Mouse (Mus musculus) ES-CJ7 (cell line): Measurements from ENCODE around the gene Drc3.

Experiments used
- DNase-seq: peaks from one replicate; pipeline ENCODE4 v3.0.0; 2011; ENCODE audit warnings: low read depth, low spot score

Drc3 gene

DNA sequence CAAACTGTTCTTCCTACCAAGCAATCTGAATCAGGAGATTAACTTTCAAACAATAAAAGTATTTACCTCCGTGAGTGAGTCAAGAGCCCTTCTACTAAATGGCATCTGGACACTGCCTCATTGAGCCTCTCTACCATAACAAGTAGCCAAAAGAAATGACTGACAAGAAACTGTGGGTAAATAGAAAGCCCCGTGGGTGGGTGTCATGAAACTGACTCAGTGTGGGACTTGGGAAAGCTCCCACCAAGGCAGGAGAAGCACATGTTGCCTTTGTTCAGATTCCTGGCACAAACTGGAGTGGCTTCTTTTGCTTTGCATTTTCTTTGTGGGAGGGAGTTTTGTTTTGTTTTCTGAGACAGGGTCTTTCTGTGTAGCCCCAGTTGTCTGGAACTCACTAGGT lies 17.4 kb upstream of the Drc3 start:
- DNase-seq, result no peak

DNA sequence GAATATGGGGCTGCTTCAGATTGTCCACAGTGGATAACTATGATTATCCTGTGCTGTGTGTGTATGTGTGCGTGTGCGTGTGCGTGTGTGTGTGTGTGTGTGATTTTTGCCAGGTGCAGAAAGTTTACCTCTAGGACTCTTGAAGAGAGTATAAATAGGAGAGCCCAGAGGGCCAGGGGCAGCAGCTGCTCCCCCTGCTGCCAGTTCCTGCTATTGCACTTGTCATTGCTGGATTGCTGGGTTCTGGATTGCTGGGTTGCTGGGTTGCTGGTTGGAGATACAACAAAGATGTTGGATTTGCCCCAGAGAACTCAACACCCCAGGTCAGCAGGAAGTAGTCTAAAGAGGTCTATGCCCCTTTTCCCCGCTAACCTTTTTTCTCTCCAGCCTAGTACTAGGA lies 14.8 kb upstream of the Drc3 start:
- peak; percentile 67 for DNase-seq

GRCm38 (mm10) chr11:60339361-60339760 lies 13.8 kb upstream of the Drc3 start:
- peak; percentile 78 for DNase-seq

GRCm38 (mm10) chr11:60345868-60346267 lies 7.3 kb upstream of the Drc3 start:
- no peak for DNase-seq

DNA sequence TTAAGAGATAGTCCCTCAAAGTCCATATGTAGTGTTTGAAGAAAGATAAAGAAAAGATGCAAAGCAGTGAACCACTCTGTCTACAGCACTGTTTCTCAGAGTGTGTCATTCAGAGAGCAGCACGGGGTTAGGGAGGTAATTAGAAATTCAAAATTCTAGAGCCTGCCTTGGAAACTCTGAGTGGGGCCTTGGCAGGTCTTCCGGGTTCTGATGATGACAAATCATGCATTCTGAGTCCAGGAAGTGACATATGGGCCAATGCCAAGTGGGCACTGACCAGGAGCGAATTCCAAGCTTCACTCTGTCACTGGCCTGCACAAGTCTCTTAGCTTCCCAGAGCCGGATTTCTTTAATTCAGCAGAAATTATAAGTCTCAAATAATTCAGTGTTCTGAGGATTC lies 6.6 kb upstream of the Drc3 start:
- no peak for DNase-seq

DNA sequence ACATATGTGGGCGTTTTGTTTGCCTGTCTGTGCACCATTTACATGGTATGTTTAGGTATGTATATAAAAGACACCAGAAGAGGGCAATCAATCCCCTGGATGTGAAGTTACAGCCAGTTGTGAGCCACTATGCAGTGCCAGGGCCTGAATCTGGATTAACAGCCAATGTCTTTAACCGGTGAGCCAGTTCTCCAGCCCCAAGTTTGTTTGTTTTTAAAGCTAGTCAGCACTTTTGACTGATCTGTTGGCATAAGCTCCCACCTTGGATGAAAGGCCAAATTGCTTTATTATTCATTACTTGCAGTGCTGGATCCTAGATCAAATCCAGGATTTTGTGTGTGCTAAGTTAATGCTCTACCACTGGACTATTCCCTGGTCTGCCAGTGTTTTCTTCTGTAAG lies 1.7 kb upstream of the Drc3 start:
- no peak for DNase-seq

- no peak for DNase-seq
Measured at GRCm38 (mm10) chr11:60351925-60352371, 1.2 kb upstream of the Drc3 start.

- no peak for DNase-seq
Measured at GRCm38 (mm10) chr11:60355952-60356351, 2.8 kb downstream of the Drc3 start.

DNA sequence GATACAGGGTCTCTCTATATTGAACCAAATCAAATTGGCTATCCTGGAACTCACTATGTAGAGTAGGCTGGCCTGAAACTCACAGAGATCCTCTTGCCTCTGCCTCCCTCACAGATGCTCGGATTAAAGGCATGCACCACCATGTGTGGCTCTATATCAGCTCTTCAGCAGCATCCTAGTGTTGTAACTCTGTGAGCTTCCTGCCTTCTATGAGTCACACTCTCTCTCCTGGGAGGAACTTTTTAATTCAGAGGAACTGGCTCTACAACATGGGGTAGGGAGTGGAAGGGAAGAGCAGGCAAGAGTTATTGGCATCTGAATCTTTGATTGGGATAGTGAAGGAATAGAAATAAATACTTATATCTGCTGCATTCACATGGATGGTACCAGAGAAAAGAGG lies 4.0 kb downstream of the Drc3 start:
- DNase-seq, result no peak

DNA sequence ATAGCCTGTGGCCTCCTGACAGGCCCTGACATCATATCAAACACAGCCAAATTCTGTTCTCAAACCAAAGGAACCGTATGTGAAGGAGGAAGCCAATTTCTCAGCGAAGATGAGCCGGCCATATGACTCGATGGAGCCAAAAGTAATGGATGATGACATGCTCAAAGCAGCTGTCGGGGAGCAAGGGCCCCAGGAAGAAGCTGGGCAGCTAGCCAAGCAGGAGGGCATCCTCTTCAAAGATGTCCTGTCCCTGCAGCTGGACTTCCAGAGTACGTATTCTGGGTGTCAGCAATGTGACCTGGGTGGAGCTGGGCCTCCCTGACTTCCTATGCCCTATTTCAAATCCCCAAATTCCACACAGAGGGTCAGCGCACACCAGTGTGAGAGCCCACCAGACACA lies 5.4 kb downstream of the Drc3 start:
- DNase-seq, result no peak

GRCm38 (mm10) chr11:60359138-60359537 lies 6.0 kb downstream of the Drc3 start:
- DNase-seq, result peak; percentile 25

DNA sequence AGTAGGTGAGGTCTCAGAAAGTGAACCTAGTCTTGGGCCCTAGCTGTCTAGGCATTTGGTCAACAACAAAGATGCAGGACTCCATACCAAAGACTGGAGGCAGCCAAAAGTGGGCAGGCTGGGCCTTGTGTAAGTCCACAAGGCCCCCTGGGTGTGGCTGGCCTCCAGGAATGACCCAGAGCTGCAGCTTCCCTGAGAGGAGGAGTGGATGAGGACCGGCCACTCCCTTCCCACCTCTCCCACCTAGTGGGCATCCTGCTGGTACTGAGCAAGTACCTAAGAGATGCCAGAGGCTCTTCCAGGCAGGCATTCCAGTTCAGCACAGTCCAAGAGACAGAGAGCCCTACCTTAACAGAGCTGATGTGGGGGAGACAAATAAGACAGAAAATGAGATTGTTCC lies 6.8 kb downstream of the Drc3 start:
- no peak for DNase-seq

DNA sequence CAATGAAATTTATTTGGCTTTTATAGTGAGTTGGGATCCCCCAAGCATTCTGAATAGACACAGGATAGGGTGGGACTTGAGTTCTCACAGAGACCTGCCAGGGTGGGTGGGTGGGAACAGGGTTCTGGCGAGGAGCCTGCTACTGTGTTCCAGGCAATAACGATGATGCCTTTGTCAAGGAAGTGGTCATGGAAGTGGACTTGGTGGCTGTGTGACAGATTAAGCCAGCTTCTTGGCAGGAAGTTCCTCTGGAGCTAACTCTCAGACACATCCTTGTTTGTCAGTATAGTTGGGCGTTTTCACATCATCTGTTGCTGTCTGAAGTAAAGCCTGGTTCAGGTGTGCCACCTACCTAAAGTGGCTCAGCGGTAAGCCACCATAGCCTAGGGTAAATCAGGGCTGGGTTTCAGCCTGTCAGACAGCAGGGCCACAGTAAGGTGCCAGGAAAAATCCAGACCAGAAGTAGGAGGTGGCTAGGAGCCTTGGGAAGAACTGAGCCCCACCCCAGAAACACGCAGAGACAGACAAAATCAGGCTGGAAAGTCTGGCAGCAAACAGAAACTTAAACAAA lies 7.6 kb downstream of the Drc3 start:
- no peak for DNase-seq

DNA sequence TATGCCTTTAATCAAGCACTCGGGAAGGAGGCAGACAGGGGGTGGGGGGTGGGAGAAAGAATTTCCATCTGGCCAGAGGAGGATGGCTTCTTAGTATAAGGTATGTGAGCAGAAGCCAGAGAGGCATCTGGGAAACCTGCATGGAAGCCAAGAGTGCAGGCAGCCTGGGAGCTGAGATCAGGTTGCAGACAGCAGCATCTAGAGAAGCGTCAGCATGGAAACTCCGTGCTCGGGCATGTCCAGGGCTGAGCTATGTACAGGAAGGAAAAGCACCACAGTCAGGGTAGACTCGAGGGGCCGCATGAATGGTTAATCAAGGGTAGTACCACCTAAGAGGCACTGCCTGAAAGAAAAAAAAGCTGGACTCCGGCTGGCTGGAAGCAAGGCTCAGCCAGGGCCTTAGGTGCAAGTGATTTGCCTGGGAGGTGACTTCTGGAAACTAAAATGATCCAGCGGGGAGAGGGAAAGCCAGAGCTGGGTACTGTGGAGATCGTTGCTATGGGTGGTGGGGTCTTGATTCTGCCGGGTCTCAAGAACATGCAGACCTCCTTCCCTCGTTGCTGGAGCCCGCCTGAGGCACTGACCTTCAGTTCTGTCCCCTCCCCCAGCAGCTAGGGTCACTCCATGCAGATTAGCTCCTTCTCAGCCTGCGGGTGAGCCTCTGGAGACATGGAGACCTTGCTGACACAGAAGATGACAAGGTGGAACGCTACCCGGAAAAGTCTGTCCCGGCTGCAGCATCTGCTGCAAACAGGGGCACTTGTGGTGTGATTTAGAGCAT lies 13.3 kb downstream of the Drc3 start:
- peak; percentile 76 for DNase-seq

DNA sequence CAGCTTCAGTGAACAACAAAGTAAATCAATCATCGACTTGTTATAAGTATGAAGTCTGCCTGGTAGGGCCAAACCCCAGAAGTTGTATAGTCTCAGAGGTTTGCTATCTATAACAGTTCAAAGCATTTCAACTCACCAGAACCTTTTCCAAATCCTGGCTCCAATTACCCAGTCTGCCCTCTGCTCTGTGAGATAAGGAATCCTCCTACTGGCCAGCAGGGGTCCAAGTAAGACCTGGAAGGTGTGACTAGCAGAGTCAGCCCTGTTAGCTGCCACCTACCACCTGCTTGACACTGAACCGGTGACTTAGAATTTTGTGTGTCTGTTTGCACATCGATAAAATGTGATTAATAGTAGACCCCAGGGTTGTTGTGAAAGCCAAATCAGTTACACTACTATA lies 14.1 kb downstream of the Drc3 start:
- peak; percentile 69 for DNase-seq

- DNase-seq, result no peak
Measured at GRCm38 (mm10) chr11:60368909-60369308, 15.8 kb downstream of the Drc3 start.

GRCm38 (mm10) chr11:60369448-60369847 lies 16.3 kb downstream of the Drc3 start:
- no peak for DNase-seq

DNA sequence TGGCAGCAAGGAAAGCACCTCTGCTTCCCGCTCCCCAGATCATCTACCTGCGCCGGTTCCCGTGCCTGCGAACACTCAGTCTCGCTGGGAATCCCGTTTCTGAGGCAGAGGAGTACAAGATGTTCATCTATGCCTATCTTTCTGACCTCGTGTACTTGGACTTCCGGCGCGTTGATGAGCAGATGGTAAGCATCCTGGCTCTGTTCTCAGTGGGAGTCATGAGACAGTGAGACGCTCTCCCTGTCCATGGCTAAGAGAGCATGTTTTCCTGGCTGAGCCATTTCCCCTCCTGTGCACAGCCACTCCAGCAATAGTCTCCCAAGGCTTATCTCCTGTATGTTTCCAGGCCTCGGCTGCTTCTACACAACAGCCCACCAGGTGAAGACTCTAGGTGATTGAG lies 17.3 kb downstream of the Drc3 start:
- DNase-seq, result no peak

DNA sequence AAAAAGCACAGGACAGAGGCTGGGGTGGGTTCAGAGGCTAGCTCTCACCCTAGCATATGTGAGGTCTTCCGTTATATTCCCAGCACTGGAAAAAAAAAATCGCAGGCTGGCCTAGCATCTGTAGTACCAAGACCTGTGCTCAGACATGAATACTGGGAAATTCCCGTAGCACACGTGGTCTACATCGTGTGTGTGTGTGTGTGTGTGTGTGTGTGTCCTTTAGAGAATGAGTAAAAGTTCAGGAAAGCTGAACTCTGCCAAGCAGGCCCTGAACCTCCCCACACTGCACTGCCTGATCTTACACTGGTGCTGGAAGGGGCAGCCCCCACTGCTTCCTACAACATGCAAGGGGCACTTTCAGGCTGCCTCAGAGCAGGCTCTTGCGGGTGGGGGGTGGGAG lies 21.4 kb downstream of the Drc3 start:
- no peak for DNase-seq

- peak; percentile 56 for DNase-seq
Measured at GRCm38 (mm10) chr11:60383518-60383917, 30.4 kb downstream of the Drc3 start.

- peak; percentile 48 for DNase-seq
Measured at GRCm38 (mm10) chr11:60384762-60385421, 31.8 kb downstream of the Drc3 start.

GRCm38 (mm10) chr11:60385946-60386345 lies 32.8 kb downstream of the Drc3 start:
- no peak for DNase-seq

- DNase-seq, result no peak
Measured at GRCm38 (mm10) chr11:60387944-60388343, 34.8 kb downstream of the Drc3 start.
